Mouse (Mus musculus) megakaryocyte progenitor cell, adult 5-6 weeks (primary cell): Measurements from ENCODE around the gene Defb28. TPM values are rescaled to one million over a fixed set of nuclear protein-coding genes. Genes with fewer than 3 reads are reported as not detected.

Experiments used
- ATAC-seq: replicated peaks from 2 replicates; pipeline ENCODE4 v1.8.0; 2016; ENCODE audit warnings: mild to moderate bottlenecking, moderate TSS enrichment, inconsistent platforms; ENCODE audit not compliant: poor library complexity
- total RNA-seq, 2 experiments: library from RNA; stranded (forward) in 1 of 2; stranded (reverse) in 1 of 2; fragments of 157-497, 149-512 nt in 1 of 2; fragments of 200-1000 nt in 1 of 2; gene quantifications; 2 replicates each; pipeline versions ENCODE4 v1.2.3 to v1.2.4; 2015 to 2017

The Defb28 gene
- total RNA-seq (2015) = not detected in 2 replicates
- total RNA-seq (2017) = not detected in 2 replicates

- no peak for ATAC-seq
These were observed at the start of gene Defb28 for GRCm38 (mm10) chr2:152517981-152518380. TSS of gene Defb28 (plus strand) at chr2:152518255.

- ATAC-seq = peak; percentile 70
These were observed 47.1 kb upstream of the Defb28 start for GRCm38 (mm10) chr2:152470973-152471372.

- ATAC-seq = no peak
These were observed 45.6 kb upstream of the Defb28 start for GRCm38 (mm10) chr2:152472434-152472833.

DNA sequence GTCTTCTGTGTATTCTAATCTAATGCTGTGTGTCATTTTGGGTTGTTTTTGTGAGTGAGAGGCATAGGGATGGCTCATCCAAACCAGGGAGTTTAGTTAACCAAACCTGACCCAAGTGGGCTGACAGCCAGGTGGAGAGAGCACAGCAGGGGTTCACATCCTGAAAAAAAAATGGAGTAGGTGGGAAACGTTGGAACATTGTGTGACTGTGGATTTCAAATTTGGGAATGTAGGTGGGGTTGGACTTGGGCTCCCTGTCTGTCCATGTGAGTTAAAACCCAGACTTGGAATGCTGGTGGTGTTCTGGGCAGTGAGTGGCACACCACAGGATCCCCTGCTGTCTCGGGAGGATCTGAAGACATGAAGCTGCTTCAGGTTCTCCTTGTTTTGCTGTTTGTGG is 41.3 kb upstream of the Defb28 start, which contains the start of gene Defb20:
Gene Defb20, plus strand, starts transcription at position 301 of the 400 bp plus-strand sequence.
- no peak for ATAC-seq

DNA sequence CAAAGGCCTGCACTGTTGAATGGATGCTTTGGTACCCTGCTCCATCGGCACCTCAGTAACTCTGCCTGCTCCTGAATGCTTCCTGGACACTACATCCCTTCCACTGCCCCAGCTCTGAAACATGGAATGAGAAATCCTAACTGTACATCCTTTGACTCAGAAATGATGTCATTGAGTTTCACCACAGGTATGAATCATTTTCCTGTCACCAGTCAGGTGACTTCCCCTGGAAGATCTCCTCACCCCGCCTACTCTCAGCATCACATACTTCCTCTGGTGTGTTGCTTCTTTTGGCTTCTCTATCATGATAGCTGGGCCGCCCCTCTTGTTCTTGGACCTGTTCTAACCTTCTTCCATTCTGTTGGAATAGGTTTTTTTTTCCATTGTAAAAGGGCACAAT is 37.2 kb upstream of the Defb28 start:
- ATAC-seq = 0 out of 2 replicates have a peak, but pooled peaks have one; percentile 23

- no peak for ATAC-seq
These were observed 36.3 kb upstream of the Defb28 start for GRCm38 (mm10) chr2:152481726-152482125.

GRCm38 (mm10) chr2:152487024-152487423 is 31.0 kb upstream of the Defb28 start:
- ATAC-seq = no peak

- ATAC-seq = no peak
These were observed 28.0 kb upstream of the Defb28 start, which contains the start of gene Defb22 for GRCm38 (mm10) chr2:152490038-152490437. TSS of gene Defb22 (minus strand) at chr2:152490138.

- ATAC-seq = no peak
These were observed 24.9 kb upstream of the Defb28 start for GRCm38 (mm10) chr2:152493151-152493550.

DNA sequence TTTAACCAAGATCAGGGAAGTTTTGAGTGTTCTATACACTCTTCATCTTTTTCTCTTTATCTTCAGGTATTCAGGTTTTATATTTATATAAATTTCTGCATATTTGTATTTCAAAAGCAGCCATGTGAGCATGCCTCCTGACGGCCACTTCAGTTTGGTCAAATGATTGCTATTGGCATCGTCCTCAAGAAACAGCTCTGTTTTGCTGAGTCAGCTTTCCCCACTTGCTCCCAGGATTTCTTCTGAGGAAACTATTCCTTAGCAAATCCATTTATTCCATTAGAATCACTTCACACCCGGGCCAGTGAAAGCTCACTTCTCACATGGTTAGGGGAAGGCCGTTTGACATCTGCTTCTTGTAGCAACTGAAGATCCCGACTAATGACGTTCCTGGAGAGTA is 20.0 kb upstream of the Defb28 start:
- ATAC-seq = no peak

DNA sequence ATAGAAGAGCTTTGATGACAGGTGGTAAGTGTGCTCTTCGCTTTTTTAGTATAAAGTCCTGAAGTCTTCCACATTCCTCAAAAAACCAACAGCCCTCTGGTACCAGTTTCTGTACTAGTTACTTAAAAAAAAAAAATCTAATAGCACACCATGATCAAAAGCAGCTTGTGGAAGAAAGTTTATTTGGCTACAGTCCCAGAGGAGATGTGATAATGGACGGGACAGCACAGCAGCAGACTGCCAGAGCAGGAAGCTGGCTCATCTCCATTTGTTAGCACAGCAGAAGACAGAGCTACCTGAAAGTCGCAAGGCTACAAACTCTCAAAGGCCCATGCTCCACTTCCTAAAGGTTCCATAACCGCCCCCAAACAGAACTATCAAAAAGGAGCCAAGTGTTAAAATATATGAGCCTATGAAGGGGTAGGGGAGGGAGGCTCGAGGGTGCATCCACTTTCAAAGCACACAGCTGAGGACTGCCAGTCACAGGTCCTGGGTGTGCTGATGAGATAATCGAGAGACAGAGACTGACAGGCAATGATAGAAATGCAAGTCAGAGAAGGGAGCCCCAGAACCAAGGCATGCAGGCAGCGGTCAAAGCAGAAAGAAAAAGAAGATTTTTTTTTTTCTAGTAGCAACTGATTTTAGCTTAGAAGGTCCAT is 17.7 kb upstream of the Defb28 start:
- ATAC-seq = peak; percentile 93

- ATAC-seq = peak; percentile 73
These were observed 17.2 kb upstream of the Defb28 start for GRCm38 (mm10) chr2:152500863-152501229.

GRCm38 (mm10) chr2:152503950-152504349 is 14.1 kb upstream of the Defb28 start:
- no peak for ATAC-seq

DNA sequence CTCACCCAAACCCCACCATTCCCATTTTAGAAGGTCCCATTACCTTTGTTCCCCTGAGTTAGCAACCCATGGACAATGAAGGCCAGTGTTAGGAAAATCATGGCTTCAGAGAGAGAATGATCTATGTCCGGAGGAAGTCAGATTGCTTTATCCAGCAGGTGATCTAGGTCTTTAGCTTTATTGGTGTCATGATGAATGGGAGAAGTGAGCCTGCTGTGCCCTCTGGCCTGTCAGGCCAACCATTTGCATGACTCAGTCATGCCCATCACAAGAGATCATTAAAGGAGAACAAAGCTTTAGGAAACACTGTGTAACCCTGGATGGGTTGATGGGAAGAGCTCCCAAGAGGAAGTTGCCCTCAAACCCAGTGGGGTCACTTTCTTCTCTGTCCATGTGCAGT is 6.5 kb upstream of the Defb28 start, which contains the start of gene Defb26:
Gene Defb26, minus strand, starts transcription at position 101 of the 400 bp plus-strand sequence.
- no peak for ATAC-seq

DNA sequence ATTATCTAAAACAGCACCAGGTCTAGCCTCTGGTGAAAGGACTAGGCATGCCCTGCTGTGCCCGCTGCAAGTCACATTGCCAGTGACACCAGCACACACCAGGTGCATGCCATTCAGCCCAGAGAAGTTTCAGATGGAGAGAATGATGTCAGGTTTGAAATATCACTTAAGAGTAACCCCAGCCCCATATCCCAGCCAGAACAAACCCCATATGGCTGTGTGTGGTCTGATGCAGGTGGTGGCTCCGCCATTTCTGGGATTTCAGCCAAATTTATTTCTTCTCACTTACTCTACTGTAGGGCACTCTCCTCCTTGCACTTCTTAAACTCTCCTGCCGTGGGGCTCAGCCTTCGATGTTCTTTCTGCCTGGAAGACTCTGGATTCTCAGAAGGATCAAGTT is 2.0 kb upstream of the Defb28 start:
- no peak for ATAC-seq

GRCm38 (mm10) chr2:152539944-152540710 is 22.1 kb downstream of the Defb28 start, which contains the start of gene Defb29:
TSS of gene Defb29 (minus strand) at chr2:152540098.
- no peak for ATAC-seq

DNA sequence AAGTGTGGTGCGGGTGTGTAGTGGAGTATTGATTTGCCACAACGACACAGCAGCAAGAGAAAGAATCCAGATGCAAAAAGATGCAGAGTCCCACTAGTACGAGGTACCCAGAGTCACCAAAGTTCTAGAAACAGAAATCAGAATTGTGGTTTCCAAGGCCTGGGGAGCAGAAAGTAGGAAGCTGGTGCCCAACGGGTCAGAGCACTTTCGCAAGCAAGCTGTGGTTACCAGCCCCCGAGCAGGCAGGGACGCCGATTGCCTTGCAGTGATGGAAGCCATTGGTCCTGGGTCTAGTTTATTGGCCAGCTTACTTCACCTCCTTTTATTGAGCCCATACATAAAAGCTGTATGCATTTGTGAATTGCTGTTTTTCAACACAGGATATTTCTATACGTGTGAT is 23.9 kb downstream of the Defb28 start:
- peak; percentile 85 for ATAC-seq

DNA sequence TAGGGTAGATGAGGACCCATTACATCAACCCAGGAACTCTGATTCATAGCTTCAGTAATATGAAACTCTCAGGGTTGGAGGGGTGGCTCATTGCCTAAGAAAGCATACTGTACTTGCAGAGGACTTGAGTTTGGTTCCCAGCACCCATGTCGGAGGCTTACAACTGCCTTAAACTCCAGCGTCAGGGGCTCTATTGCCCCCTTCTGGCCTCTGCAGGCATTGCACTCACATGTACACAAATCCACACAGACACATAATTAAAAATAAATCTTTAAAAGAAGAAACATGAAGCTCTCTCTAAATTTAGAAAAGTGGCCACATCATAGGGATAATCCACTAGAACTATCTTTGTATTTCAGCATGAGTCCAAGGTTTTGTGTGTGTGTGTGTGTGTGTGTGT is 24.8 kb downstream of the Defb28 start:
- ATAC-seq = no peak

DNA sequence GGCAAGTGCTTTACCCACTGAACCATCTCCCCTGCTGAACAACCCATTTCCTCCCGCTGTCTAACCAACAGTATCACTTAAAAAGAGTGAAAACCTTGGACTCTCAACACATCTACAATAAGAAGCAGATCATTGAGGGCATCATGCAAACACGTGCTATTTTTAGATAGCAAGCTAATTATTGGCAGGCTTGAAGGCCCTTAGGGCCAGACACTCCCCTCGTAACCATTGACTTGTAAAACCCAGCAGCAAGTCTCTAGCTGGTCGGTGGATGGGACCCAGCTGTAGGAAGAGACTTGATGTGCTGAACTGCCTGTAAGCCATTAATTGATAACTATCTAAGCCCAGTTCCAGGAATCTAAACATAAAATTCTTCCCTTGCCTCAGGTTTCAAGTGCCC is 25.4 kb downstream of the Defb28 start:
- ATAC-seq = no peak

DNA sequence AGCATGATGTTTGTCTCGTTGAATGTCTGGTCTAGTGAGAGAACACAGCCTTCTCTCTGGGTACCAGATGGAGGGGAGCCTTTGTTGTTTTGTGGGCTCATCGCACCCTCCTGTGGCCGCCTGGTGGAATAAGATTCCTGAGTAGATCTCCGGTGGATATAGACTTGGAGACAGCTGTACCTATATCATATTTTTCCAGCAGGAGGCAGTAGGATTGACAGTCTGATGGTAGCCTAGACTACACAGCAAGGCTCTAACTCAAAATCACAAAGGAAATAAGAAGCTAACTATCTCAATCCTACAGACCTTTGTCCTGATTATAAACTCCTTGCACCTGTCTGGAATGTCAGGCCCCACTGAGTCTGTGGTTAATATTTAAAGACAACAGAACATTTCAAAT is 26.6 kb downstream of the Defb28 start:
- peak; percentile 87 for ATAC-seq

DNA sequence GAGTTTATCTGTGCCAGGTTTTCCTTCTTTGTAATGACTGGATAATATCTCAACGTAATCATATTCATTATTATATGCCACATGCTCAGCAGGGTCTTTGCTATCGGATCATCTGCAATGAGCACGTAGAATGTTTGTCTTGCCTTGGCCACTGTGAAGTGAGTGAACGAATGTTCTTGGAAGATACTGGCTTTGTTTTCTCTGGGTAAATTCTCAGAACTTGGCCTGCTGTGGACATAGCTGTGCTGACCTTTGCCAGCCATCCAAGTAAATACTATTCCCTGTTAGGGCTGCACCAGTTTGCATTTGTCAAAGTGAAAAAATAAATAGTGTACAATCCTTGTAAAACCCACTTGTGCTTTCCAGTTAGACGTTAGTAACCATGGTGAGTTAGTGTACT is 30.1 kb downstream of the Defb28 start:
- no peak for ATAC-seq

GRCm38 (mm10) chr2:152553774-152554423 is 35.8 kb downstream of the Defb28 start:
- ATAC-seq = peak; percentile 65
